In genomic region chr16:29954700-29955099, GRCm38 (mm10) we compare ENCODE assay signal across 23 mouse cellular contexts.
A peak's percentile ranks its signal among the peaks of the same experiment; 100 is the strongest.
DNase-seq lines count a peak whose midpoint lies in the region; ATAC-seq and TF ChIP-seq lines count a peak whose summit lies in the region.
"Had no signal": no experiment of that assay in that cellular context is flagged by ENCODE, and none has a peak within 500 bp of the region (broad histone marks: within the 10 kb centered on the region; RNA-seq: fewer than 3 reads in every experiment).

No protein-coding gene starts in this region.

- no peak overlapping the region for H3K27ac ChIP-seq in forebrain, postnatal 0 days (ENCODE audit: low read depth, low read length)
- no peak overlapping the region for H3K27ac ChIP-seq in forebrain, embryonic 15.5 days (replicated peaks)
- no peak overlapping the region for H3K27ac ChIP-seq in lung, postnatal 0 days (ENCODE audit: low read length)
- peak overlapping the region; percentile 47; the same call in 1 of the 2 replicates for H3K27ac ChIP-seq in left cerebral cortex, adult 2 months
- H3K27ac ChIP-seq: forebrain, embryonic 12.5 days; limb, embryonic 12.5 days; liver, embryonic 15.5 days; macrophage; midbrain, embryonic 13.5 days; stomach, embryonic 15.5 days had no signal

- 0 out of 2 replicates have a peak, but pooled peaks have one; percentile 11 for TF ChIP-seq EP300 in lung, postnatal 0 days (IDR thresholded peaks at IDR 0.05)

- no peaks in the 10 kb centered on the region for H3K27me3 ChIP-seq in forebrain, postnatal 0 days (ENCODE audit: insufficient read depth, low read length)
- no peaks in the 10 kb centered on the region for H3K27me3 ChIP-seq in forebrain, embryonic 15.5 days
- H3K27me3 ChIP-seq in lung, postnatal 0 days (replicated peaks; ENCODE audit: insufficient read depth, low read length): no peaks in the 10 kb centered on the region
- H3K27me3 ChIP-seq: limb, embryonic 12.5 days; liver, embryonic 15.5 days; stomach, embryonic 15.5 days had no signal

- no peak overlapping the region for H3K9ac ChIP-seq in forebrain, postnatal 0 days
- no peak overlapping the region for H3K9ac ChIP-seq in forebrain, embryonic 15.5 days (replicated peaks)
- H3K9ac ChIP-seq in lung, postnatal 0 days (replicated peaks; ENCODE audit: low read depth): no peak overlapping the region
- H3K9ac ChIP-seq: forebrain, embryonic 12.5 days; limb, embryonic 12.5 days; liver, embryonic 15.5 days; midbrain, embryonic 13.5 days; stomach, embryonic 15.5 days had no signal

- WGBS in forebrain, postnatal 0 days: 73% methylated on average over 10 of the region's 10 CpGs
- 90% methylated on average over 10 of the region's 10 CpGs for WGBS in forebrain, embryonic 15.5 days
- 59% methylated on average over 10 of the region's 10 CpGs for WGBS in lung, postnatal 0 days

- no peak for ATAC-seq in forebrain, postnatal 0 days
- ATAC-seq in forebrain, embryonic 15.5 days (replicated peaks): no peak
- no peak for ATAC-seq in lung, postnatal 0 days
- ATAC-seq: inflammation-experienced regulatory T-cells, adult 6 months; midbrain, embryonic 13.5 days had no signal

- no peaks in the 10 kb centered on the region for H3K36me3 ChIP-seq in forebrain, postnatal 0 days (ENCODE audit: insufficient read depth)
- H3K36me3 ChIP-seq in forebrain, embryonic 15.5 days: no peaks in the 10 kb centered on the region
- H3K36me3 ChIP-seq in lung, postnatal 0 days (ENCODE audit: insufficient read depth, low read length): no peaks in the 10 kb centered on the region
- H3K36me3 ChIP-seq: forebrain, embryonic 12.5 days; limb, embryonic 12.5 days; liver, embryonic 15.5 days; midbrain, embryonic 13.5 days; stomach, embryonic 15.5 days had no signal

- no peaks in the 10 kb centered on the region for H3K4me1 ChIP-seq in forebrain, postnatal 0 days (ENCODE audit: insufficient read depth)
- H3K4me1 ChIP-seq in forebrain, embryonic 15.5 days: no peaks in the 10 kb centered on the region
- H3K4me1 ChIP-seq in lung, postnatal 0 days (ENCODE audit: insufficient read depth, low read depth, low read length): no peaks in the 10 kb centered on the region; the same call in 1 of the 2 replicates
- H3K4me1 ChIP-seq: forebrain, embryonic 12.5 days; liver, embryonic 15.5 days; stomach, embryonic 15.5 days had no signal

- intact Hi-C loops in left cerebral cortex, adult 2 months (cut with DNase I): no loop called here
- intact Hi-C loops in gastrocnemius, postnatal 36 days (cut with DNase I): no loop called here

- TF ChIP-seq CTCF in forebrain, postnatal 0 days (IDR thresholded peaks at IDR 0.05; ENCODE audit: low read depth): no peak
- no peak for TF ChIP-seq CTCF in lung, postnatal 0 days (IDR thresholded peaks at IDR 0.05)
- TF ChIP-seq CTCF in left cerebral cortex, adult 2 months (IDR thresholded peaks at IDR 0.05): no peak

- no peaks in the 10 kb centered on the region for H3K9me3 ChIP-seq in forebrain, postnatal 0 days (ENCODE audit: low read length)
- H3K9me3 ChIP-seq in forebrain, embryonic 15.5 days: no peaks in the 10 kb centered on the region
- H3K9me3 ChIP-seq in lung, postnatal 0 days (ENCODE audit: low read length): no peaks in the 10 kb centered on the region
- H3K9me3 ChIP-seq: forebrain, embryonic 12.5 days; limb, embryonic 12.5 days; liver, embryonic 15.5 days; midbrain, embryonic 13.5 days; stomach, embryonic 15.5 days had no signal

- no peak overlapping the region for H3K4me2 ChIP-seq in forebrain, postnatal 0 days (ENCODE audit: low read depth)
- no peak overlapping the region for H3K4me2 ChIP-seq in forebrain, embryonic 15.5 days (replicated peaks)
- no peak overlapping the region for H3K4me2 ChIP-seq in lung, postnatal 0 days (replicated peaks; ENCODE audit: low read depth, low read length)
- H3K4me2 ChIP-seq: forebrain, embryonic 12.5 days; heart, embryonic 11.5 days; limb, embryonic 12.5 days; liver, embryonic 15.5 days; midbrain, embryonic 13.5 days; stomach, embryonic 15.5 days had no signal

- peak; percentile 53 for DNase-seq in forebrain, postnatal 0 days
- peak; percentile 39 for DNase-seq in lung, postnatal 0 days (ENCODE audit: low spot score)
- no peak for DNase-seq in lung, postnatal 25 days (ENCODE audit: low spot score)
- peak; percentile 15 to 50 for DNase-seq in left cerebral cortex, adult 2 months (ENCODE audit: extremely low spot score in 1 of 2, low spot score in 2 of 2)
- DNase-seq in right cerebral cortex, postnatal 25 days: peak; percentile 74
- DNase-seq in c-Kit-positive CD71-positive TER-119-positive erythroid progenitor cells, embryonic 14.5 days (ENCODE audit: low spot score): no peak
- DNase-seq in gastrocnemius, postnatal 36 days: no peak
- DNase-seq: adrenal gland, postnatal 10 days; cerebellum, adult 9-10 months; embryo, embryonic 11 days; gastrocnemius, postnatal 14 days; heart, postnatal 4 days; kidney, postnatal 10 days; thymus, postnatal 25 days had no signal

- H3K4me3 ChIP-seq in forebrain, postnatal 0 days (ENCODE audit: low read depth, low read length): no peak overlapping the region
- H3K4me3 ChIP-seq in forebrain, embryonic 15.5 days: no peak overlapping the region
- no peak overlapping the region for H3K4me3 ChIP-seq in lung, postnatal 0 days (ENCODE audit: low read depth, low read length)
- H3K4me3 ChIP-seq in left cerebral cortex, adult 2 months: no peak overlapping the region
- H3K4me3 ChIP-seq: forebrain, embryonic 12.5 days; limb, embryonic 12.5 days; liver, embryonic 15.5 days; midbrain, embryonic 13.5 days; stomach, embryonic 15.5 days had no signal

Comparison
In these comparisons a context has a peak if more than half of its experiments do, and no peak if none do; other contexts are left out.
1. DNase-seq: peak in forebrain, postnatal 0 days (single experiment), lung, postnatal 0 days (single experiment), left cerebral cortex, adult 2 months (2 of 2) and right cerebral cortex, postnatal 25 days (single experiment); none in lung, postnatal 25 days (single experiment), c-Kit-positive CD71-positive TER-119-positive erythroid progenitor cells, embryonic 14.5 days (single experiment) and gastrocnemius, postnatal 36 days (0 of 2).